Mouse (Mus musculus) right cerebral cortex, postnatal 10 days (tissue): Measurements from ENCODE around the gene Cfap70.
A peak's percentile ranks its signal among the peaks of the same experiment; 100 is the strongest.

Source experiments
- DNase-seq, 2 experiments: peaks; one replicate each; pipeline ENCODE4 v3.0.0; 2021; ENCODE audit warnings: low spot score in 2 of 2

Gene Cfap70

GRCm38 (mm10) chr14:20451765-20452331, at the start of gene Cfap70:
TSS of gene Cfap70 (minus strand) at chr14:20452226.
- peak; percentile 78 to 84 for DNase-seq

- no peak for DNase-seq
Observed at GRCm38 (mm10) chr14:20499982-20500381, 48.0 kb upstream of the Cfap70 start.

- DNase-seq: no peak
Observed at GRCm38 (mm10) chr14:20496603-20497002, 44.6 kb upstream of the Cfap70 start, which contains the start of gene Mss51. TSS of gene Mss51 (minus strand) at chr14:20496901.

- DNase-seq: no peak
Observed at GRCm38 (mm10) chr14:20486031-20486430, 34.0 kb upstream of the Cfap70 start.

- no peak for DNase-seq
Observed at GRCm38 (mm10) chr14:20482051-20482751, 30.2 kb upstream of the Cfap70 start.

GRCm38 (mm10) chr14:20481211-20481610, 29.2 kb upstream of the Cfap70 start:
- no peak for DNase-seq

- DNase-seq: no peak
Observed at GRCm38 (mm10) chr14:20480195-20480579, 28.2 kb upstream of the Cfap70 start.

GRCm38 (mm10) chr14:20479291-20480194, 27.5 kb upstream of the Cfap70 start, which contains the start of gene Anxa7:
TSS of gene Anxa7 (minus strand) at chr14:20480133.
- DNase-seq: peak; percentile 79 to 82

GRCm38 (mm10) chr14:20478801-20479200, 26.8 kb upstream of the Cfap70 start:
- no peak for DNase-seq

- DNase-seq: no peak
Observed at GRCm38 (mm10) chr14:20478385-20478784, 26.4 kb upstream of the Cfap70 start.

GRCm38 (mm10) chr14:20477261-20478025, 25.4 kb upstream of the Cfap70 start:
- DNase-seq: no peak

- DNase-seq: no peak
Observed at GRCm38 (mm10) chr14:20460216-20460615, 8.2 kb upstream of the Cfap70 start.

GRCm38 (mm10) chr14:20458378-20458777, 6.4 kb upstream of the Cfap70 start:
- DNase-seq: no peak

GRCm38 (mm10) chr14:20452929-20453328, 903 bp upstream of the Cfap70 start:
- no peak for DNase-seq

- DNase-seq: peak in 1 of 2 experiments; percentile 34
Observed at GRCm38 (mm10) chr14:20451302-20451701, 724 bp downstream of the Cfap70 start.

- DNase-seq: peak; percentile 39 to 47
Observed at GRCm38 (mm10) chr14:20447209-20447608, 4.8 kb downstream of the Cfap70 start.

GRCm38 (mm10) chr14:20442252-20442651, 9.8 kb downstream of the Cfap70 start:
- no peak for DNase-seq

- DNase-seq: no peak
Observed at GRCm38 (mm10) chr14:20436976-20437375, 15.1 kb downstream of the Cfap70 start.

- no peak for DNase-seq
Observed at GRCm38 (mm10) chr14:20432420-20432819, 19.6 kb downstream of the Cfap70 start.

- no peak for DNase-seq
Observed at GRCm38 (mm10) chr14:20431726-20432125, 20.3 kb downstream of the Cfap70 start.

GRCm38 (mm10) chr14:20429833-20430232, 22.2 kb downstream of the Cfap70 start:
- DNase-seq: no peak

- DNase-seq: no peak
Observed at GRCm38 (mm10) chr14:20428593-20428992, 23.4 kb downstream of the Cfap70 start.
